Mouse (Mus musculus) intestine, embryonic 15.5 days (tissue): Measurements from ENCODE around the gene Timm13. TPM values are rescaled to one million over a fixed set of nuclear protein-coding genes. Genes with fewer than 3 reads are reported as not detected.

Experiments used
- ATAC-seq: fragments of 200-750 bp; cut with Nextera tagmentation; 2 replicates; pipeline ENCODE4 v1.8.0; 2017; ENCODE audit warnings: moderate TSS enrichment, moderate library complexity
- H3K27ac ChIP-seq: fragments of 300-500 bp; sonication (generic); 2 replicates; pipeline ENCODE4 v1.5.1; 2015; ENCODE audit warnings: mild to moderate bottlenecking, inconsistent platforms
- H3K27me3 ChIP-seq: fragments of 300-500 bp; sonication (generic); replicated peaks from 2 replicates; pipeline ENCODE4 v1.6.1; 2015; ENCODE audit warnings: inconsistent platforms
- H3K36me3 ChIP-seq: fragments of 300-500 bp; sonication (generic); 2 replicates; pipeline ENCODE4 v1.6.1; 2015; ENCODE audit warnings: inconsistent platforms
- H3K4me1 ChIP-seq: fragments of 300-500 bp; sonication (generic); replicated peaks from 2 replicates; pipeline ENCODE4 v1.6.1; 2015; ENCODE audit warnings: inconsistent platforms
- H3K4me2 ChIP-seq: fragments of 300-500 bp; sonication (generic); replicated peaks from 2 replicates; pipeline ENCODE4 v1.6.1; 2015; ENCODE audit warnings: mild to moderate bottlenecking, inconsistent platforms
- H3K4me3 ChIP-seq: fragments of 300-500 bp; sonication (generic); replicated peaks from 2 replicates; pipeline ENCODE4 v1.5.1; 2015; ENCODE audit warnings: inconsistent platforms
- H3K9ac ChIP-seq: fragments of 300-500 bp; sonication (generic); 2 replicates; pipeline ENCODE4 v1.6.1; 2015; ENCODE audit warnings: inconsistent platforms
- H3K9me3 ChIP-seq: fragments of 300-500 bp; sonication (generic); 2 replicates; pipeline ENCODE4 v1.6.1; 2016; ENCODE audit warnings: inconsistent platforms
- whole genome bisulfite sequencing: fragments of 180-500 bp; shearing (Covaris S2); methylation state at CpG from one replicate; pipeline ENCODE4 v1.1.7; 2015; 5-methylcytosine and 5-hydroxymethylcytosine counted together
- polyA plus RNA-seq: library from polyadenylated mRNA; unstranded; fragments of >200 nt; fragmentation: Nextera tagmentation; extraction: Ambion mirVana; gene quantifications from 2 replicates; pipeline ENCODE4 v1.2.1, GENCODE M21; 2015

The Timm13 gene
- polyA plus RNA-seq, 1 experiment from 2014 or later: 364 TPM

DNA sequence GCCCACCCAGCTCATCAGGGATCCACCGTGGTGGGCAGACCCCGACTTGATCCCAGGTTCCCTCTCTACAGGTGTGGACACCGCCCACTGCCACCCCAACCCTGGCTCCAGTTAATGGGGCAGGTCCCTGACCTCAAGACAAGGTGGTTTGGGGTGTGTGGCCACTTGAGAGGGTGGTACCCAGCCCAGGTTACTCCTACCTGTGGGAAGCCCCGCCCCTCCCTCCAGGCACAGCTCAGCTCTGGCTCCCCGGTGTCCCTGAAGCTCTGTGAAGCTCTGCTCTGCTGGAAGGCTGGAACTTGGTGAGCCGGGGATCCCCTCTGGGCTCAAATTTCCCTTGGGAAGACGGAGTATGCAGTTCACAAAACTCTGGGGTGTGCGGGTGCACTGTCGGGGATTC lies 29.2 kb downstream of the Timm13 start, which contains the start of gene Tmprss9:
Gene Tmprss9 (plus strand): TSS at position 268 of the 400 bp plus-strand sequence.
- Histone ChIP-seq H3K27me3 (no peaks in the 10 kb centered on the region), H3K36me3 (peaks cover 3% of the 10 kb centered on the region; the same call in 1 of the 2 replicates), H3K4me2 (no peak within 1 kb of the TSS), H3K9me3 (no peaks in the 10 kb centered on the region), H3K4me1 (no peaks in the 10 kb centered on the region), H3K4me3 (no peak within 1 kb of the TSS), H3K27ac (no peak within 1 kb of the TSS), H3K9ac (no peak within 1 kb of the TSS)
- 25% methylated on average over 9 of the region's 9 CpGs for WGBS
- 0 out of 2 replicates have a peak, but pooled peaks have one; percentile 27 for ATAC-seq

DNA sequence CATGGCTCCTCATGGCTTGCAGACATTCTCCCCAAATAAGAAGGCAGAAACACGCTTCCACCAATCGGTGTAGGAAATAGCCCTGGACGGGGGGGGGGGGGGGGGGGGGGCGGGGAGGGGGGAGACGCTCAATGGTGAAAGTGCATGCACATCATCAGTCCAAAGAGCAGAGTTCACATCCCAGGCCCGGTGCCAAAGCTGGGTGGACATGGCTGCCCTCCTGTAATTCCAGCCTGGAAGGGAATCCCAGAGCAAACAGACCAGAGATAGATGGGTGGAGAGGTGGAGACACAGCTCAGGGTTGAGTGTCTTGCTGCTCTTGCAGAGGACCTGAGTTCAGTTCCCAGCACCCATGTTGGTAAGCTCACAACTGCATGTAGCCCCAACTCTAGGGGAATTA lies 29.8 kb downstream of the Timm13 start:
- H3K9me3 ChIP-seq: no peaks in the 10 kb centered on the region
- no peak overlapping the region for H3K4me3 ChIP-seq
- H3K36me3 ChIP-seq: peaks cover 3% of the 10 kb centered on the region; the same call in 1 of the 2 replicates
- no peak overlapping the region for H3K27ac ChIP-seq
- no peak for ATAC-seq
- H3K4me1 ChIP-seq: no peaks in the 10 kb centered on the region
- no peak overlapping the region for H3K9ac ChIP-seq
- 61% methylated on average over 3 of the region's 6 CpGs for WGBS
- H3K27me3 ChIP-seq: no peaks in the 10 kb centered on the region
- H3K4me2 ChIP-seq: no peak overlapping the region

DNA sequence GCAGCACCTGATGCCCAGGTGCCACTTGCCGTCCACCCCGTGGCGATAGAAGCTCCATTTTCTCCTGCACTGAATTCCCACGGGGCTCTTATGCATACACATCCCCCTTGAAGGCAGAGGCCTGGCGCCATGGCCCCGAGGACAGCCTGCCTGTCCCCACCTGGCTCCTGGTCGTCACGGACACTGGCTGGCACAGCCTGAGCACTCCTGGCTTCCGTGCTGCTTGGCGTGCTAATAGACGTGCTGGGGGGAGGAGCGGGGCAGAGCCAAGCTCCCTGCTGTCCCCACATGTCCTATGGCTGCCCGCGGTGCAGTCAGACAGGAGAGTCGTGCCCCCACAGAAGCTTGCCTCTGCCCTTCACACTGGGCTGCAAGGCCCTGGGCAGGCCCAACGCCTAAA lies 36.3 kb downstream of the Timm13 start:
- peaks cover 22% of the 10 kb centered on the region for H3K36me3 ChIP-seq

GRCm38 (mm10) chr10:80862305-80862704 lies 38.5 kb downstream of the Timm13 start:
- 90% methylated on average over 5 of the region's 5 CpGs for WGBS
- Histone ChIP-seq H3K9ac (no peak overlapping the region), H3K27ac (no peak overlapping the region), H3K9me3 (no peaks in the 10 kb centered on the region), H3K27me3 (no peaks in the 10 kb centered on the region), H3K4me2 (no peak overlapping the region), H3K36me3 (peaks cover 19% of the 10 kb centered on the region; the same call in 1 of the 2 replicates), H3K4me3 (no peak overlapping the region), H3K4me1 (peaks cover 5% of the 10 kb centered on the region)
- ATAC-seq: no peak

More for the DNA sequence above, 36.3 kb downstream of the Timm13 start:
- H3K4me2 ChIP-seq: no peak overlapping the region
- H3K9ac ChIP-seq: no peak overlapping the region
- WGBS: 89% methylated on average over 16 of the region's 16 CpGs
- no peak overlapping the region for H3K4me3 ChIP-seq
- no peak overlapping the region for H3K27ac ChIP-seq
- no peaks in the 10 kb centered on the region for H3K9me3 ChIP-seq
- H3K4me1 ChIP-seq: no peaks in the 10 kb centered on the region
- no peak for ATAC-seq
- no peaks in the 10 kb centered on the region for H3K27me3 ChIP-seq

- no peak overlapping the region for H3K27ac ChIP-seq
- H3K36me3 ChIP-seq: peaks cover 12% of the 10 kb centered on the region; the same call in 1 of the 2 replicates
- peak; percentile 15; the same call in 1 of the 2 replicates for ATAC-seq
- H3K4me1 ChIP-seq: peaks cover 36% of the 10 kb centered on the region
- no peak overlapping the region for H3K4me2 ChIP-seq
- no peak overlapping the region for H3K9ac ChIP-seq
- H3K9me3 ChIP-seq: no peaks in the 10 kb centered on the region
- H3K4me3 ChIP-seq: no peak overlapping the region
- 68% methylated on average over 7 of the region's 7 CpGs for WGBS
- no peaks in the 10 kb centered on the region for H3K27me3 ChIP-seq
Observed at GRCm38 (mm10) chr10:80858350-80858935, 42.3 kb downstream of the Timm13 start.

GRCm38 (mm10) chr10:80857848-80858247 lies 42.9 kb downstream of the Timm13 start:
- peaks cover 12% of the 10 kb centered on the region; the same call in 1 of the 2 replicates for H3K36me3 ChIP-seq
- no peak overlapping the region for H3K4me2 ChIP-seq
- ATAC-seq: peak; percentile 7; the same call in 1 of the 2 replicates
- WGBS: 68% methylated on average over 3 of the region's 3 CpGs
- peaks cover 40% of the 10 kb centered on the region for H3K4me1 ChIP-seq
- H3K9me3 ChIP-seq: no peaks in the 10 kb centered on the region
- H3K4me3 ChIP-seq: no peak overlapping the region
- H3K9ac ChIP-seq: no peak overlapping the region
- H3K27me3 ChIP-seq: no peaks in the 10 kb centered on the region
- no peak overlapping the region for H3K27ac ChIP-seq

DNA sequence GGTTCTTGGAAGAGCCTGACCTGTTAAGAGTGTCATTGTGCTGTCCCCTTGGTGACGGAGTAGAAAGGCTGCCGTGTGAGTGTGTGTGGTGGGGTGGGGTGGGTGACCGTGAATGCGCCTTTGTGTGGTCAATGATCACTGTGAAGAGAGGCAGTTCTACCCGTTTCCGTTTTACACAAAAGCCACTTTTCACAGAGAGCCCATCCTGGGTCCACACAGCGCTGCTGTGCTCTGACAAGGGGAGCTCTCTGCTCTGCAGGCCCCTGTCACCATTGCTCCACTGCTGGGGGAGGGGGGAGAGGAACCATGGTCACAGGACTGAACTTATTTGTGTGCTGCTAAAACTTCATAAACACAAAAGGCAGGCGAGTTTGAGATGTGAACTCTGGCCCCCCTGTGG lies 43.4 kb downstream of the Timm13 start:
- ATAC-seq: no peak
- Histone ChIP-seq H3K27ac (no peak overlapping the region), H3K9ac (no peak overlapping the region), H3K36me3 (peaks cover 9% of the 10 kb centered on the region), H3K4me2 (no peak overlapping the region), H3K4me1 (peaks cover 40% of the 10 kb centered on the region), H3K4me3 (no peak overlapping the region), H3K9me3 (no peaks in the 10 kb centered on the region), H3K27me3 (no peaks in the 10 kb centered on the region)
- 61% methylated on average over 8 of the region's 8 CpGs for WGBS

GRCm38 (mm10) chr10:80856908-80857307 lies 43.9 kb downstream of the Timm13 start:
- no peak overlapping the region for H3K9ac ChIP-seq
- H3K9me3 ChIP-seq: no peaks in the 10 kb centered on the region
- no peaks in the 10 kb centered on the region for H3K27me3 ChIP-seq
- ATAC-seq: 0 out of 2 replicates have a peak, but pooled peaks have one; percentile 23
- no peak overlapping the region for H3K4me3 ChIP-seq
- H3K4me1 ChIP-seq: peaks cover 40% of the 10 kb centered on the region
- H3K4me2 ChIP-seq: peak overlapping the region; percentile 98
- peaks cover 13% of the 10 kb centered on the region for H3K36me3 ChIP-seq
- 57% methylated on average over 5 of the region's 5 CpGs for WGBS
- 0 out of 2 replicates have a peak overlapping the region, but pooled peaks have one; percentile 6 for H3K27ac ChIP-seq

- ATAC-seq: no peak
- Histone ChIP-seq H3K4me1 (peaks cover 40% of the 10 kb centered on the region), H3K4me3 (peak overlapping the region; percentile 94; the same call in 1 of the 2 replicates), H3K9me3 (no peaks in the 10 kb centered on the region), H3K27ac (no peak overlapping the region), H3K4me2 (peak overlapping the region; percentile 98), H3K36me3 (peaks cover 16% of the 10 kb centered on the region), H3K9ac (peak overlapping the region; percentile 18; the same call in 1 of the 2 replicates), H3K27me3 (no peaks in the 10 kb centered on the region)
- WGBS: 67% methylated on average over 3 of the region's 3 CpGs
Observed at GRCm38 (mm10) chr10:80856267-80856666, 44.5 kb downstream of the Timm13 start.

GRCm38 (mm10) chr10:80855749-80856073 lies 45.1 kb downstream of the Timm13 start:
- 0 out of 2 replicates have a peak overlapping the region, but pooled peaks have one; percentile 13 for H3K27ac ChIP-seq
- H3K4me1 ChIP-seq: peaks cover 40% of the 10 kb centered on the region
- H3K36me3 ChIP-seq: peaks cover 16% of the 10 kb centered on the region
- H3K4me2 ChIP-seq: peak overlapping the region; percentile 98
- no peak for ATAC-seq
- H3K4me3 ChIP-seq: peak overlapping the region; percentile 94
- H3K9me3 ChIP-seq: no peaks in the 10 kb centered on the region
- H3K9ac ChIP-seq: peak overlapping the region; percentile 85
- 17% methylated on average over 11 of the region's 11 CpGs for WGBS
- H3K27me3 ChIP-seq: no peaks in the 10 kb centered on the region

DNA sequence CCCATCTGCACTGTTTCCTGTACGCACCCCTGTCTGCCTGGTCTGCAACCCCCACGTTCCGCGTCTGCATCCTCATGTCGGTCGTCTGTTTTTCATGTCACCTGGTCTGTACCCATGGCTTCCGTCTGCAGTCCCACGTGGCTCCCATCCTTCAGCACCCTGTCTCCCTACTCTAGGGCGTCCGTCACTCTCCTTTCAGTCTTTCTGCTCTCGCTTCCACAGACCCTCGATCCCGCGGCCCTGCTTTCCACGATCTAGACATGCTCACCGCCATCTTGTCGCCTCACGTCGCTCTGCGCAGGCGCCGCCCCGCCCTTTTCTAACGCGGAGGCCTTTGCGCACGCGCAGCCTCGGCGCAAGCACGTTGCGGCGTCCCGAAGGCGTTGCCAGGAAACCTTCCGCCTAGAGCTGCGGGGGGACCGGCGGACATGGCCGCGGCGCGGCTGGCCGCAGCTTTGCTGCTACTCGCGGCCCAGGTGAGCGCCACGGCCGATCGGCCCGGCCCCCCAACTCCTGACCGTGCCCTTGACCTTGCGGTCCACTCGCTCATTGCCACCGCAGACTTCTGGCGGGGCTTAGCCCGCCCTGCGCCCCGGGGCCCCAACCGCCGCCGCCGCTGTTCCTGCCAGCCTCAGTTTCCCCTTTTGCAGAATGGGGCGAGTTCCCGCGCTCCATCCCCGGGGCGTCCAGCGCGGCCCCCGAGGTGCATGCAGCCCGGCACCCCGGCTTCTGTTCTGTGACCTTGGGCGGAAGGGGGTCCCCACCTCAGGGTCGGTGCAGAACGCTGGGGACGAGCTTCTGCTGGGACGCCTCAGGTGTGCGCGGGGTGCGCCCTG lies 45.6 kb downstream of the Timm13 start, which contains the start of the genes Lsm7 and Sppl2b:
Gene Lsm7 (minus strand): TSS at position 297 of the 836 bp plus-strand sequence.
Gene Sppl2b (plus strand): TSS at position 363 of the 836 bp plus-strand sequence.
- H3K4me1 ChIP-seq: peaks cover 40% of the 10 kb centered on the region
- ATAC-seq: peak; percentile 87
- H3K4me2 ChIP-seq: peak within 1 kb of the TSS; percentile 98
- no peaks in the 10 kb centered on the region for H3K27me3 ChIP-seq
- H3K9ac ChIP-seq: peak within 1 kb of the TSS; percentile 85
- H3K36me3 ChIP-seq: peaks cover 19% of the 10 kb centered on the region
- WGBS: under 1% methylated on average over 81 of the region's 81 CpGs
- no peaks in the 10 kb centered on the region for H3K9me3 ChIP-seq
- peak within 1 kb of the TSS; percentile 94 for H3K4me3 ChIP-seq
- H3K27ac ChIP-seq: peak within 1 kb of the TSS; percentile 15; the same call in 1 of the 2 replicates
